Mouse (Mus musculus) ES-E14 (cell line): Measurements from ENCODE around the gene Smoc2.

Experiments used
- CHD2 ChIP-seq: IDR thresholded peaks from 2 replicates; pipeline ENCODE4 v1.6.1; 2014; ENCODE audit warnings: mild to moderate bottlenecking, low read depth, low read length, inconsistent platforms
- HCFC1 ChIP-seq: IDR thresholded peaks from 2 replicates; pipeline ENCODE4 v1.6.1; 2012; ENCODE audit warnings: low read length, inconsistent platforms, borderline replicate concordance; ENCODE audit not compliant: insufficient read depth
- MAFK ChIP-seq: IDR thresholded peaks from 2 replicates; pipeline ENCODE4 v1.6.1; 2014; ENCODE audit warnings: mild to moderate bottlenecking, low read depth, low read length, inconsistent platforms; ENCODE audit not compliant: insufficient read depth
- ZC3H11A ChIP-seq: IDR thresholded peaks from 2 replicates; pipeline ENCODE4 v1.6.1; 2012; ENCODE audit warnings: low read depth, mild to moderate bottlenecking, inconsistent platforms, low read length, borderline replicate concordance
- ZNF384 ChIP-seq: IDR thresholded peaks from 2 replicates; pipeline ENCODE4 v1.6.1; 2012; ENCODE audit warnings: low read depth, low read length, inconsistent platforms

- TF ChIP-seq MAFK (no peak), HCFC1 (no peak), CHD2 (no peak), ZNF384 (no peak), ZC3H11A (no peak)
Observed at GRCm38 (mm10) chr17:14244195-14244965, 34.9 kb upstream of the Smoc2 start.
